Mouse (Mus musculus) mature B cell (primary cell): ENCODE measurements around the gene Slc5a4b.

Source experiments
- in situ Hi-C: fragments of 300-500 bp; cut with MboI; formaldehyde crosslinking; loops from 2 replicates; pipeline ENCODE4 v1.14.3; 2019

Gene Slc5a4b

GRCm38 (mm10) chr10:76036962-76037361 lies 73.8 kb downstream of the Slc5a4b start:
- in situ Hi-C loops: no loop called here

GRCm38 (mm10) chr10:76035277-76035676 lies 75.5 kb downstream of the Slc5a4b start:
- in situ Hi-C loops: no loop called here

GRCm38 (mm10) chr10:76034001-76034600 lies 76.7 kb downstream of the Slc5a4b start:
- in situ Hi-C loops: no loop called here

GRCm38 (mm10) chr10:76033119-76033455 lies 77.7 kb downstream of the Slc5a4b start:
- in situ Hi-C loops: no loop called here

DNA sequence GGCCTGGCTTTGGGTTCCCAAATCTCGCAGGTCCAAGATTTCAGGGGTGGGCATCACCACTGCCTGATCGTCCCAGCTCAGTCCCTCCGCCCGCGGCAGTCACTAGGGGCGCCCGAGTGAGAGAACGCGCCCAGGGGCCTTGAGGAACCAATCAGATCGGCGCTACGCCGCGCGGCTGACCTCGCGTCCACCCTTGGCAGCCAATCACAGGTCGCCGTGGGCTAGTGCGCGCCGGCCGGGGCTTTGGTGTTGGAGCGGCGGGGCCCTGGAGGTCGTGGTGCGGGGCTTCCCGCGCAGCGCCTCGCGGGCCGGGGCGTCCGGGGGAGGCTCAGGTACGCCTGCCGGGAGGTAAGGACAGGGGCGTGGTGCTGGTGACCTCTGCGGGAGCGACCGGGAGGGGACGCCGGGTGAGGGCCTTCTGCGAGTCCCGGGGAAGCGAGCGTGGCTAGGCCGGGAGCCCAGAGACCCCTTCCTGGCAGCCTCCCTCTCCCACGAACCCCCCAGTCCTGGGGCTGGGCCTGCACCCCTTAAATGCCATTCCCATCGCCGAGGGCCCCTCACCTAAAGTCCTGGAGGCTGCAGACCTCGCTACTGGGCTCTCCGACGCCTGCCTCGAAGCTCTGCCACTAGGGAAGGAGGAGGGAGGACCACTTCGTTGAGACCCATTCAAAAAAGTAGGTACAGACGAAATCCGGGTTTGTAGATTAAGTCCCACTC lies 78.2 kb downstream of the Slc5a4b start, which contains the start of gene Zfp280b:
TSS of gene Zfp280b (plus strand) at position 249 of the 717 bp plus-strand sequence.
- in situ Hi-C loops: no loop called here

DNA sequence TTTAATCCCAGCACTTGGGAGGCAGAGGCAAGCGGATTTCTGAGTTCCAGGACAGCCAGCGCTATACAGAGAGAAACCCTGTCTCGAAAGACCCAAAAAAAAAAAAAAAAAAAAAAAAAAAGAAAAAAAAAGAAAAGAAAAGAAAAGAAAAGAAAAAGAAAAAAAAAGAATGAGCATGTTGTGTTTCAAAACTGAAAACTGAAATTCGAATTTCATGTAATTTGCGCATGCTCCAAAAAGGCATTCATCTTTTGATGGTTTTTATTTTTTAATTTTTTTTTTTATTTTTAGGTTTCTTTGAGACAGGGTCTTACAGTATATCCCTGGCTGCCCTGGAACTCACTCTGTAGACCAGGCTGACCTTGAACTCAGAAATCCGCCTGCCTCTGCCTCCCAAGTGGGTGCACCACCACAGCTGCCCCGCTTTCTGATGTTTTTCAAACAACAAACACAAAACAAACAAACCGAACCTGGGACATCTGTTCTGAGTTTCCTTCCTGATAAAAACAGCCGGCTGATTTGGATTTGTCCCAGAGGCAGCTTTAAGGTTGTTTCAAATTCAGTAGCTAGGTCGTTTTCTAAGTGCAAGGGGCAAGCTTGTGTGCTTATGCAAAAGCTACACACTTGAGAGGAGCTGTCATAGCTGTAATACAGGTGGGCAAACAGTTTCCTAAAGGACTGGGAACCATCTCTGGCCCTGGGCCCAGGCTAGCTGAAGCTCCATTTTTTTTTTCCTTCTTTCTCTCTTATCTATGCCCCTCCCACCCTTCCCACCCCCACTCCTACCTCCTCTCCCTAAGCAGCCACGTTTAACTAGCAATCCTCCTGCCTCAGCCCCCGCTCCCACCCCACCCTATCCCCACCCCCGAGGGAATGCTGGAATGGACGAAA lies 79.0 kb downstream of the Slc5a4b start:
- in situ Hi-C loops: no loop called here

GRCm38 (mm10) chr10:76030496-76030895 lies 80.3 kb downstream of the Slc5a4b start:
- in situ Hi-C loops: no loop called here

DNA sequence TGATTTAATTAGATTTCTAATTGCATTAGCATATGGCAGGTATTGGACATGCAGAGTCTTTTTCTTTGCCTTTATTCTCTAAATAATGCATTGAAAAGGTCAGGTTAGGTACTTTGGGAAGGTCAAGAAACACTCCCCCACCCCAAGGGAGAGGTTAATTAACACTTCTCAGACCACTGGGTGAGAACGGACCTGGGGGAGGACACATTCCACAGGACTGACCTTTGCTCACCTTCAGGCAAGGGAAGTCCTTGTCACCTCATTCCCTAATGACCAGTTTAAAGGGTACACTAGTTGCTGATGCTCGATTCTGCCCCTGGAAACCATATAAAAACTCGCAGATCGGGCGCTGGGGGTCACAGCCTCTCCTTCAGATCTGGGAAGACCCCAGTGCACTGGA lies 81.5 kb downstream of the Slc5a4b start:
- in situ Hi-C loops: no loop called here

DNA sequence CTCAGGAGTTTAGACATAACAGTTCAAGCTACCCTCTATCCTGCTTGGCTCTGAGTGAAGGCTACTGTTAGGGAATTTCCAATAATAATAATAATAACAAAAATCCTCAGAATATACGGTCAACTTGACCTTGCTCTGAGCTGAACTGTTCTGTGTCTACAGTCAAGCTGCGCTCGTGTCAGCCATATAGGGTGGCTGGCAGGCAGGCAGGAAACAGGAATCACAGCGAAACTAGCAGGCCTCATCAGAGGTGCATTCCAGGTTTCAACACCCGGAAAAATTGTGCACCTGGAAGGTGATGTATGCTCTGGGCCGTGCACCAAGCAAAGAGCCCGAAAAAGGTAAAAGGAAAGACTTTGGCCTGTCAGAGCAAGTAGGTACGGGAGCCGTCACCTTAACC lies 82.4 kb downstream of the Slc5a4b start:
- in situ Hi-C loops: no loop called here

- in situ Hi-C loops: no loop called here
Observed at GRCm38 (mm10) chr10:76028016-76028366, 82.8 kb downstream of the Slc5a4b start.

- in situ Hi-C loops: no loop called here
Observed at GRCm38 (mm10) chr10:76027127-76028015, 83.4 kb downstream of the Slc5a4b start.

- in situ Hi-C loops: no loop called here
Observed at GRCm38 (mm10) chr10:76025470-76026190, 85.1 kb downstream of the Slc5a4b start.

DNA sequence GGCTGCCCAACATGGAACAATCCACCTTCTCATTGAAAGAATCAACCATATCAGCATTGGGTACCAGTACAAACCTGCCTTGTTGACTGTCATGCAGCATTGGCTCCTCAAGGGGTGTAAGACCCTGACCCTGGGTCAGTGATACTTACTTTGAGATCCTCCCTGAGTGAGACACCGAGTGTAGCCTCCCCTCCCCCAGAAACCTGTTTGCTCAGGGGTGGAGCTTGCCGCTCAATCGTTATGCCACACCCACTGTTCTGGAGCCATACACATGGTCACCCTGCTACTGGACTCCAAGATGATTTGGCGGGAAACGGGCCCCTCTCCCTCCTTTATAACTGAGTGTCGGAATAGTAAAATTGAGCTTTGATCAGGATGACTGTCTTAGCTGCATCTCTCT lies 86.8 kb downstream of the Slc5a4b start:
- in situ Hi-C loops: no loop called here

DNA sequence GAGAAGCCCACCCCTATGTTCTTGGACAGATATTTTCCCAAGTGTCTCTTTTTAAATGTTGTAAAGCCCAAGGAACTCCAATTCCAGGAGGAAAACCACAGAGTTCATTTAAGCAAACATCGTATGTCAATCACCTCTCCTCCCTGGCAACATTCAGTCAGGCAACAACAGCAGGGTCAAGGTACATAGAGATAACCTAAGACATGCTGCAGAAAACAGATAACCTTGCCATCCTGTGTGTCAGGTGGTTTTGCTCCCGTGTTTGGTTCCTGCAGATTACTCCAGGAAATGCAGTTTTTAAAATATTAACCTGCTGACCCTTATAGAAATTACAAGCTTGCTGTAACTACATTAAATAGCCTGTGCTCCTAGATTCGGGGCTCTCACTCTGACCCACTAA lies 89.0 kb downstream of the Slc5a4b start:
- in situ Hi-C loops: no loop called here

GRCm38 (mm10) chr10:76016886-76017285 lies 93.9 kb downstream of the Slc5a4b start:
- in situ Hi-C loops: no loop called here

DNA sequence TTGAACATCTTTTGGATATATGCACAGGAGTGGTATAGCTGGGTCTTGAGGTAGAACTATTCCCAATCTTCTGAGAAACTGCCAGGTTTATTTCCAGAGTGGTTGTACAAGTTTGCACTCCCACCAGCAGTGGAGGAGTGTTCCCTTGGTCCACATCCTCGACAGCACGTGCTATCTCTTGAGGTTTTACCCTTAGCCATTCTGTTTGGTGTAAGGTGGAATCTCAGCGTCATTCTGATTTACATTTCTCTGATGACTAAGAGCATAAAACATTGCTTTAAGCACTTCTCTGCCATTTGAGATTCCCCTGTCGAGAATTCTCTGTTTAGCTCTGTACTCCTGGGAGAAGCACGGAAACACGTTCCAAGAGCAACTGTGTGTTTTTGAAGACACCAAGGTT lies 97.8 kb downstream of the Slc5a4b start:
- in situ Hi-C loops: no loop called here

- in situ Hi-C loops: no loop called here
Observed at GRCm38 (mm10) chr10:76009812-76010211, 100.9 kb downstream of the Slc5a4b start.
